Mouse (Mus musculus) embryonic facial prominence, embryonic 14.5 days (tissue): ENCODE results near the gene Prtg. TPM values are rescaled to one million over a fixed set of nuclear protein-coding genes. Genes with fewer than 3 reads are reported as not detected.
A peak's percentile ranks its signal among the peaks of the same experiment; 100 is the strongest.

ENCODE experiments used
- ATAC-seq: fragments of 200-750 bp; cut with Nextera tagmentation; 2 replicates; pipeline ENCODE4 v1.8.0; 2017; ENCODE audit warnings: low read depth, moderate number of reproducible peaks, moderate TSS enrichment
- DNase-seq: peaks from one replicate; pipeline ENCODE4 v3.0.0-alpha.2; 2015; ENCODE audit warnings: low spot score
- H3K27ac ChIP-seq: fragments of 300-500 bp; sonication (generic); replicated peaks from 2 replicates; pipeline ENCODE4 v1.5.1; 2014; ENCODE audit warnings: low read depth, mild to moderate bottlenecking, low read length, moderate library complexity
- H3K27me3 ChIP-seq: fragments of 300-500 bp; sonication (generic); replicated peaks from 2 replicates; pipeline ENCODE4 v1.6.1; 2014; ENCODE audit warnings: low read length; ENCODE audit not compliant: control insufficient read depth, insufficient read depth
- H3K36me3 ChIP-seq: fragments of 300-500 bp; sonication (generic); 2 replicates; pipeline ENCODE4 v1.6.1; 2014; ENCODE audit warnings: low read length, mixed read lengths; ENCODE audit not compliant: control insufficient read depth, insufficient read depth
- H3K4me1 ChIP-seq: fragments of 300-500 bp; sonication (generic); 2 replicates; pipeline ENCODE4 v1.6.1; 2014; ENCODE audit warnings: antibody characterized with exemption, low read length; ENCODE audit not compliant: control insufficient read depth, insufficient read depth
- H3K4me2 ChIP-seq: fragments of 300-500 bp; sonication (generic); 2 replicates; pipeline ENCODE4 v1.6.1; 2014; ENCODE audit warnings: low read depth, mild to moderate bottlenecking, low read length, moderate library complexity, mixed read lengths
- H3K4me3 ChIP-seq: fragments of 300-500 bp; sonication (generic); 2 replicates; pipeline ENCODE4 v1.5.1; 2014; ENCODE audit warnings: low read depth, mild to moderate bottlenecking, low read length
- H3K9ac ChIP-seq: fragments of 300-500 bp; sonication (generic); 2 replicates; pipeline ENCODE4 v1.6.1; 2014; ENCODE audit warnings: low read depth, mild to moderate bottlenecking, low read length, moderate library complexity, mixed read lengths
- H3K9me3 ChIP-seq: fragments of 300-500 bp; sonication (generic); 2 replicates; pipeline ENCODE4 v1.6.1; 2016; ENCODE audit warnings: low read length; ENCODE audit not compliant: control insufficient read depth
- WGBS: fragments of 180-500 bp; shearing (Covaris S2); extraction: QIAGEN DNeasy Blood & Tissue Kit; methylation state at CpG from one replicate; pipeline ENCODE4 v1.1.7; 2014; 5-methylcytosine and 5-hydroxymethylcytosine counted together
- polyA plus RNA-seq: library from polyadenylated mRNA; unstranded; fragments of >200 nt; fragmentation: Nextera tagmentation; extraction: Ambion mirVana; gene quantifications from 2 replicates; pipeline ENCODE4 v1.2.1, GENCODE M21; 2014

The Prtg gene
- polyA plus RNA-seq, 1 experiment from 2014 or later, result 1.3 TPM

DNA sequence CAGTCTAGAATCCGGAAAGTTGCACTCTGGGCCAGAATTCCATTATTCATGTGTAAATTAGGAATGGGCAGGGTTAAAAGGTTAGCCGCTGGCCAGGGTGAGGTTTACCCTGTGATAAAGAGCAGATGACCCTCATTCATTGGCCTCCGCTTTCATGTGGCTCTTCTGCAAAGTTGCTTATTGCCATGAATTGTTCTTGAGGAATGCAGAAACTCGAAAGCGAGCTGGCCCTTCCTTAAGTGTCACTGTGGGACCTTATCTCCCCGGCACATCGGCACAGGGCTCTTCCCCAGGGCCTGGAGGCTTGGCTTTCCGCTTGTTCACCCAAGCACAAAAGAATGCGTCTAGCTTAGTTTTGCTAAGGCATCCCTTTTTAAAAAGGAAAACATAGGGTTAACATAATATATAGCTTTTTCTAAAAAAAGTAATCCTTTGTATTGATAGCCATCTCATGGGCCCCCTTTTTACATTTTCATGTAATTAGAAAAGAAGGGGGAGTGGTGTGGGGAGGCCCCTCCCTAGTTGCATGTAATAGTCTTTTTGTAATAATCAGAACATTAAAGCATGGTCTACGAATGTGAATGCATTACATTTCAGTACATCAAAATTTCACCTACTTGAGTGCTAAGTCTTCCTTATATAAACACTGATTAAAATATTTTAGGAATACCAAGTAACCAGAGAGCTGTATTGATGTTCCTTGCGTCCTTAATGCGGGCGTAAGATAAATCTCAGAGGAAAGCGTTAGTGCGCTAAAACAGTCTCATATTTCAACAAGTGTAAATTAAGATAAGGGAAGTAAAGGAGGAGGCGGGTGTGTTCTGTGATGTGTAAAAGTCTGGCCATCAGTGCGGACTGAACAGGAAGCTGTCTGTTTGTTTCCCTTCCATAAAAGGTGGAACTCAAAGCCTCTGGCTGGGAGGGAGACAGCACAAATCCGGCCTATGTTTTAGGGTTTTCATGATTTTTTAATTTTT is 6.2 kb downstream of the Prtg start:
- 0 out of 2 replicates have a peak, but pooled peaks have one; percentile 34 for ATAC-seq
- H3K9me3 ChIP-seq, result no peaks in the 10 kb centered on the region
- H3K4me3 ChIP-seq, result no peak overlapping the region
- H3K27ac ChIP-seq, result 0 out of 2 replicates have a peak overlapping the region, but pooled peaks have one; percentile 21
- no peak for DNase-seq
- H3K36me3 ChIP-seq, result no peaks in the 10 kb centered on the region
- no peak overlapping the region for H3K9ac ChIP-seq
- peak overlapping the region; percentile 31 for H3K4me2 ChIP-seq
- WGBS, result 26% methylated on average over 18 of the region's 18 CpGs
- H3K27me3 ChIP-seq, result no peaks in the 10 kb centered on the region
- H3K4me1 ChIP-seq, result peaks cover 11% of the 10 kb centered on the region; the same call in 1 of the 2 replicates

GRCm38 (mm10) chr9:72825511-72825910 is 18.8 kb downstream of the Prtg start:
- H3K36me3 ChIP-seq, result no peaks in the 10 kb centered on the region
- H3K27ac ChIP-seq, result no peak overlapping the region
- WGBS, result 29% methylated on average over 4 of the region's 4 CpGs

DNA sequence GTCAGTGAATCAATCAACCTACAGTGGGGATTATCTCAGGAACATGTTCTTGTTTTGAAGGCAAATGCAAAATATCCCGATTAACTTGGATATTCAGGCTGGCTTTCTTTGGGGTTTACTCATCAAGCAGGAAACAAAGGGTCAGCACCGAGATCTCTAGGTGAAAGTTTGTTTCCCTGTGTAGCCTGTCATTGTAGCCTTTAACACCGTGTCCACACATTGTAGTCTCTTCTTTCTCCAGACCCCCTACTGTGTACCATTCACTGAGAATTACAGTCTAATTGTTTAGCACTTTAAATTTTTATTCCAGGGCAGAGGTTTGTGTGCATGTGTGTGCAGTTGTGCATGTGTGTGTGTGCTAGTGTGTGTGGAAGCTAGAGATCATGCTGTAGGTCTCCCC is 19.3 kb downstream of the Prtg start:
- Histone ChIP-seq H3K9me3 (no peaks in the 10 kb centered on the region), H3K27me3 (no peaks in the 10 kb centered on the region), H3K4me2 (no peak overlapping the region), H3K36me3 (no peaks in the 10 kb centered on the region), H3K27ac (no peak overlapping the region), H3K4me1 (peaks cover 29% of the 10 kb centered on the region), H3K9ac (no peak overlapping the region), H3K4me3 (no peak overlapping the region)
- ATAC-seq (no peak), DNase-seq (no peak)
- 22% methylated on average over 3 of the region's 3 CpGs for WGBS

More at GRCm38 (mm10) chr9:72825511-72825910, 18.8 kb downstream of the Prtg start:
- H3K4me3 ChIP-seq, result no peak overlapping the region
- H3K27me3 ChIP-seq, result no peaks in the 10 kb centered on the region
- H3K4me1 ChIP-seq, result peaks cover 29% of the 10 kb centered on the region
- peak overlapping the region; percentile 32; the same call in 1 of the 2 replicates for H3K9ac ChIP-seq
- no peaks in the 10 kb centered on the region for H3K9me3 ChIP-seq
- no peak overlapping the region for H3K4me2 ChIP-seq
- ATAC-seq, result no peak
- DNase-seq, result no peak

- peak overlapping the region; percentile 71 for H3K27ac ChIP-seq
- no peaks in the 10 kb centered on the region for H3K27me3 ChIP-seq
- ATAC-seq, result peak; percentile 85
- no peaks in the 10 kb centered on the region for H3K36me3 ChIP-seq
- H3K9me3 ChIP-seq, result no peaks in the 10 kb centered on the region
- H3K4me2 ChIP-seq, result no peak overlapping the region
- no peak overlapping the region for H3K4me3 ChIP-seq
- WGBS, result 22% methylated on average over 5 of the region's 5 CpGs
- H3K4me1 ChIP-seq, result peaks cover 29% of the 10 kb centered on the region
- no peak overlapping the region for H3K9ac ChIP-seq
- DNase-seq, result peak; percentile 90
Measured at GRCm38 (mm10) chr9:72828616-72829257, 22.1 kb downstream of the Prtg start.

- Histone ChIP-seq H3K36me3 (no peaks in the 10 kb centered on the region), H3K9ac (no peak overlapping the region), H3K27me3 (no peaks in the 10 kb centered on the region), H3K27ac (peak overlapping the region; percentile 25; the same call in 1 of the 2 replicates), H3K4me1 (peaks cover 30% of the 10 kb centered on the region), H3K9me3 (no peaks in the 10 kb centered on the region), H3K4me3 (no peak overlapping the region), H3K4me2 (no peak overlapping the region)
- DNase-seq (peak; percentile 79), ATAC-seq (peak; percentile 34)
- WGBS, result 35% methylated on average over 10 of the region's 10 CpGs
Measured at GRCm38 (mm10) chr9:72833992-72834696, 27.5 kb downstream of the Prtg start.

DNA sequence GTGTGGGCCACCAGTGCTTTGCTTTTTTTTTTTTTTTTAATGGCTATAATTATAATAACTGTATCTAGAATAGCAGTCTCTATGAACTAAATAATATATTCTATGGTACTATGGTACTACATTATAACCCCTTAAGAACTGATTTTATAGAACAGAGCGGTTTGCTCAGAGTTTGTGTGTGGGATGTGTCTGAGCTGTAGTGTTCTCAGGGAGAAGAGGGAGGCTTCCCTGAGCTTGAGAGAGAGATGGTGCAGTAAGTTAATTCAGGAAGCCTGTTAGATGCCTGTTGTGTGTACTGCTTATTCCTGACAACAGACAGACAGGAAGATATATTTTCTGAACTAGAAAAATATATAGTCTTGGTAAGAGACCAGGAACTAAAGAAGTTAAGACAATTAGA is 28.3 kb downstream of the Prtg start:
- no peak overlapping the region for H3K9ac ChIP-seq
- no peak overlapping the region for H3K4me2 ChIP-seq
- no peaks in the 10 kb centered on the region for H3K9me3 ChIP-seq
- no peak overlapping the region for H3K4me3 ChIP-seq
- peaks cover 23% of the 10 kb centered on the region for H3K4me1 ChIP-seq
- no peak for DNase-seq
- 91% methylated on average over 1 of the region's 1 CpGs for WGBS
- H3K36me3 ChIP-seq, result no peaks in the 10 kb centered on the region
- ATAC-seq, result no peak
- H3K27ac ChIP-seq, result no peak overlapping the region
- no peaks in the 10 kb centered on the region for H3K27me3 ChIP-seq

- H3K27ac ChIP-seq, result peak overlapping the region; percentile 71
- H3K27me3 ChIP-seq, result no peaks in the 10 kb centered on the region
- ATAC-seq (no peak), DNase-seq (peak; percentile 67)
- H3K36me3 ChIP-seq, result no peaks in the 10 kb centered on the region
- H3K4me2 ChIP-seq, result no peak overlapping the region
- no peaks in the 10 kb centered on the region for H3K9me3 ChIP-seq
- no peak overlapping the region for H3K9ac ChIP-seq
- peaks cover 23% of the 10 kb centered on the region for H3K4me1 ChIP-seq
- WGBS, result 35% methylated on average over 11 of the region's 11 CpGs
- H3K4me3 ChIP-seq, result no peak overlapping the region
Measured at GRCm38 (mm10) chr9:72836708-72837495, 30.2 kb downstream of the Prtg start.
